Mouse (Mus musculus): ENCODE results near the gene Atp8b4. TPM values are rescaled to one million over a fixed set of nuclear protein-coding genes. Genes with fewer than 3 reads are reported as not detected.

Atp8b4 gene
- polyA plus RNA-seq (2012; rRNA removed; ENCODE audit: low replicate concordance) = 0.02 and 0.05 TPM in 2 replicates

GRCm38 (mm10) chr2:126500521-126500920 lies at the start of gene Atp8b4:
Gene Atp8b4, minus strand, starts transcription at chr2:126500674.

Other genes with a start within 250 kb of the Atp8b4 start
- 199 and 216 TPM in 2 replicates for gene Slc27a2, start 51.7 kb upstream of the Atp8b4 start, polyA plus RNA-seq (2012; rRNA removed; ENCODE audit: low replicate concordance)
- gene Hdc, start 118.6 kb upstream of the Atp8b4 start, polyA plus RNA-seq (2012; rRNA removed; ENCODE audit: low replicate concordance) = 0.77 and 1.2 TPM in 2 replicates
- gene Gabpb1, start 175.7 kb upstream of the Atp8b4 start, polyA plus RNA-seq (2012; rRNA removed; ENCODE audit: low replicate concordance) = 1.7 and 2.0 TPM in 2 replicates
- gene Usp8, start 206.7 kb upstream of the Atp8b4 start, polyA plus RNA-seq (2012; rRNA removed; ENCODE audit: low replicate concordance) = 4.5 and 5.8 TPM in 2 replicates

Data from duodenum, adult 2 months (tissue).